Mouse (Mus musculus): Measurements from ENCODE around the gene Tomm40. TPM values are rescaled to one million over a fixed set of nuclear protein-coding genes. Genes with fewer than 3 reads are reported as not detected.

The Tomm40 gene
- polyA plus RNA-seq, 1 experiment from 2014 or later, result 142 TPM

DNA sequence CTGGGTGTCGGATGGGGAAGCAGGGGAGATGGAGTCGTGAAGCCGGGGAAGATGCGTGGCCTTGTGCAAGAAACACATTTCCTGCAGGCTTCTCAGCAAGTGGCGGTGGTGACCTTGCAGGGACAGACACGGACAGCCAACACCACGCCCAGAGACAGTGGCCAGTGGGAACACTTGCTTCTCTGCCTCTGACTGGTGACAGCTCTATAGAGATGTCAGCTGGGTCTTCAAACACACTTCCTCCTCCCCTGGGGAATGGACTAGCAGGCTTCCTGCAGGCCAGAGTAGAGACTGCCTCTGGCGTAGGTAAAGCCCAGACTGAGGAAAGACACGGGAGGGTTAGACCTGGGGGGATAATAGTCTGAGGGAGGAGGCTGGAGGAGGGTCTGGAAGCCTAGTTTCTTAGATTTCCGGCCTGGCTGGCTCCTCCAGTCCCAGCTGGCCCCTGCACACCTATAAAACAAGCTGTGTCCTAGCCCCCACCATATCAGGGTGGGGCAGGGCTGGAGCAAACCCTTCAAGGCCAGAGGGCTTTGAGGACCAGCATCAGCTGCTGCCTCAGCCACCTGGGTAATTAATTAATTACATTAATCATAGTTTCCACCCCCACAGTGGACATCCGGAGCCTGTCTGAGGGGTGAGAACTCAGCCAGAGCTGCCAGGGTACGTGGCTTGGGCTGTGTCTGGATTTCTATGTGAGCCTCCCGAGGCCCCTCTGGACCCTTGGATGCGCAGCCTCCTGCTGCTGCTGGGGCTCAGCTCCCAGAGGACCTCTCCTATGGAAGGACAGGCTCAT lies 29.6 kb upstream of the Tomm40 start:
- CTCF ChIA-PET, result interaction anchor here (1.2 kb wide), 1 partner anchor 76 kb away, joined by 3 read pairs; no protein-coding TSS in a partner anchor
- in situ Hi-C loops (cut with MboI; ENCODE audit: low pct_unique_long_range_greater_than_20kb), result no loop called here
- no peak for ATAC-seq
- DNase-seq (ENCODE audit: low read depth, low spot score), result no peak
- POLR2A ChIA-PET, result no interaction called here
- TF ChIP-seq CTCF (IDR thresholded peaks at IDR 0.05), result no peak
- no peaks in the 10 kb centered on the region for H3K27me3 ChIP-seq

- no peaks in the 10 kb centered on the region for H3K27me3 ChIP-seq
- ChIA-PET POLR2A (interaction anchor here (1.2 kb wide), 1 partner anchor 28 kb away, joined by 3 read pairs; no protein-coding TSS in a partner anchor), CTCF (interaction anchor here (0.9 kb wide), 1 partner anchor 75 kb away, joined by 3 read pairs; no protein-coding TSS in a partner anchor)
- no peak for TF ChIP-seq CTCF (IDR thresholded peaks at IDR 0.05)
- DNase-seq (ENCODE audit: low read depth, low spot score) (no peak), ATAC-seq (no peak)
- in situ Hi-C loops (cut with MboI; ENCODE audit: low pct_unique_long_range_greater_than_20kb), result no loop called here
Measured at GRCm38 (mm10) chr7:19743791-19744190, 28.6 kb upstream of the Tomm40 start.

GRCm38 (mm10) chr7:19742468-19742867 lies 27.2 kb upstream of the Tomm40 start:
- in situ Hi-C loops (cut with MboI; ENCODE audit: low pct_unique_long_range_greater_than_20kb), result no loop called here
- POLR2A ChIA-PET, result interaction anchor here (0.7 to 1.2 kb wide), 2 partner anchors 26 to 61 kb away, joined by 3 read pairs; no protein-coding TSS in a partner anchor
- TF ChIP-seq CTCF (IDR thresholded peaks at IDR 0.05), result no peak
- H3K27me3 ChIP-seq, result no peaks in the 10 kb centered on the region
- ATAC-seq (no peak), DNase-seq (ENCODE audit: low read depth, low spot score) (no peak)
- CTCF ChIA-PET, result no interaction called here

GRCm38 (mm10) chr7:19741329-19742031 lies 26.2 kb upstream of the Tomm40 start:
- in situ Hi-C loops (cut with MboI; ENCODE audit: low pct_unique_long_range_greater_than_20kb), result no loop called here
- DNase-seq (ENCODE audit: low read depth, low spot score), result no peak
- TF ChIP-seq CTCF (IDR thresholded peaks at IDR 0.05), result no peak
- H3K27me3 ChIP-seq, result no peaks in the 10 kb centered on the region
- ChIA-PET POLR2A (no interaction called here), CTCF (interaction anchor here (1.9 kb wide), 1 partner anchor 72 kb away, joined by 5 read pairs; no protein-coding TSS in a partner anchor)
- no peak for ATAC-seq

GRCm38 (mm10) chr7:19740269-19740668 lies 25.0 kb upstream of the Tomm40 start:
- no peak for TF ChIP-seq CTCF (IDR thresholded peaks at IDR 0.05)
- CTCF ChIA-PET, result interaction anchor here (0.8 to 1.9 kb wide), 4 partner anchors 9 to 71 kb away, joined by 3 to 5 read pairs (median 4); partner anchors contain the start of gene Tomm40
- POLR2A ChIA-PET, result interaction anchor here (1.0 kb wide), 1 partner anchor 10 kb away, joined by 3 read pairs; no protein-coding TSS in a partner anchor
- no peak for DNase-seq (ENCODE audit: low read depth, low spot score)
- no peak for ATAC-seq
- in situ Hi-C loops (cut with MboI; ENCODE audit: low pct_unique_long_range_greater_than_20kb), result no loop called here
- H3K27me3 ChIP-seq, result no peaks in the 10 kb centered on the region

- ATAC-seq, result no peak
- in situ Hi-C loops (cut with MboI; ENCODE audit: low pct_unique_long_range_greater_than_20kb), result no loop called here
- no peaks in the 10 kb centered on the region for H3K27me3 ChIP-seq
- ChIA-PET POLR2A (no interaction called here), CTCF (interaction anchor here (1.0 to 1.3 kb wide), 2 partner anchors 11 to 15 kb away, joined by 3 read pairs; no protein-coding TSS in a partner anchor)
- no peak for TF ChIP-seq CTCF (IDR thresholded peaks at IDR 0.05)
- DNase-seq (ENCODE audit: low read depth, low spot score), result no peak
Measured at GRCm38 (mm10) chr7:19738771-19739170, 23.5 kb upstream of the Tomm40 start.

GRCm38 (mm10) chr7:19736389-19737057 lies 21.3 kb upstream of the Tomm40 start:
- ATAC-seq (no peak), DNase-seq (ENCODE audit: low read depth, low spot score) (no peak)
- POLR2A ChIA-PET, result no interaction called here
- H3K27me3 ChIP-seq, result no peaks in the 10 kb centered on the region
- TF ChIP-seq CTCF (IDR thresholded peaks at IDR 0.05), result no peak
- CTCF ChIA-PET, result no interaction called here
- in situ Hi-C loops (cut with MboI; ENCODE audit: low pct_unique_long_range_greater_than_20kb), result no loop called here

DNA sequence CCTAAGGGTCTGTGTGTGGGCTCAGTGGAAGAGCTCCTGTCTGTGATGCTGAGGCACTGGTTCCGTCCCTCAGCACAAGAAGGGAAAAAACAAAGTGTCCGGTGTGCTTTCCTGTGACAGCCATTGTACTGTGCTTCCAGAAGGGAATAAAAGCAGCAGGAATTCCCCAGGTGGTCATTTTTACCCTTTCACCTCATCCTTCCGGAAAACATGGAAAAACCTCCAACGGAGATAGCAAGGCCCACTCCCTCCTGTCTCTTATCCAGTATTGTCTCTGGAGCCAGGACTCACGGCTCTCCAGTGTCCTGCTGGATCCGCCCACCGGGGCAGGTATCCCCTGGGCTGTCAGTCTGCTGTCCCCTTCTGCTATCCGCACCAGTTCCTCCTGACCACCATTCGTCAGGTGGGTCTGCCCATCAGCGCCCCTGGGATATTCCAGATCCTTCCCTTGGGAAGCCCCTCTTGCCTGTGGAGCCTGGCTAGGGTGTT lies 19.0 kb upstream of the Tomm40 start:
- in situ Hi-C loops (cut with MboI; ENCODE audit: low pct_unique_long_range_greater_than_20kb), result no loop called here
- POLR2A ChIA-PET, result no interaction called here
- no peak for TF ChIP-seq CTCF (IDR thresholded peaks at IDR 0.05)
- ATAC-seq, result no peak
- CTCF ChIA-PET, result no interaction called here
- no peak for DNase-seq (ENCODE audit: low read depth, low spot score)
- H3K27me3 ChIP-seq, result no peaks in the 10 kb centered on the region

DNA sequence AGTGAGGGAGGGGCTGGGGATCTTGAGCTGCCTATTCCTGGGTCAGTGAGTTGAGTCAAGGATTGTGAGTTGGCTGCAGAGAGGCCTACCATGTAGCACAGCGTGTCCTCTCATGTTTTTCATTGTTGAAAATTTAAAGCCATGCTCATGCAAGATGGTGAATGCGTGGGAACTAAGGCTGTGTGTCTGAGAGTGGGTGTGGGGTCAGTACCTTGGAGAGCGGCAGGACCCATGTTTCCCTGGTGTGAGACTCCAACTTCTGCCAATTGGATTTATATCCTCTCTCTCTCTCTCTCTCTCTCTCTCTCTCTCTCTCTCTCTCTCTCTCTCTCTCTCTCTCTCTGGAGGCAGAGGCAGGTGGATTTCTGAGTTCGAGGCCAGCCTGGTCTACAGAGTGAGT lies 11.3 kb upstream of the Tomm40 start:
- ChIA-PET CTCF (no interaction called here), POLR2A (no interaction called here)
- ATAC-seq, result no peak
- no peak for TF ChIP-seq CTCF (IDR thresholded peaks at IDR 0.05)
- H3K27me3 ChIP-seq, result no peaks in the 10 kb centered on the region
- in situ Hi-C loops (cut with MboI; ENCODE audit: low pct_unique_long_range_greater_than_20kb), result no loop called here
- no peak for DNase-seq (ENCODE audit: low read depth, low spot score)

- CTCF ChIA-PET, result interaction anchor here (1.4 kb wide), 1 partner anchor 15 kb away, joined by 3 read pairs; no protein-coding TSS in a partner anchor
Measured at GRCm38 (mm10) chr7:19724167-19724566, 8.9 kb upstream of the Tomm40 start.

More at GRCm38 (mm10) chr7:19724167-19724566, 8.9 kb upstream of the Tomm40 start:
- POLR2A ChIA-PET, result no interaction called here
- in situ Hi-C loops (cut with MboI; ENCODE audit: low pct_unique_long_range_greater_than_20kb), result no loop called here
- no peak for DNase-seq (ENCODE audit: low read depth, low spot score)
- no peak for TF ChIP-seq CTCF (IDR thresholded peaks at IDR 0.05)
- H3K27me3 ChIP-seq, result no peaks in the 10 kb centered on the region
- ATAC-seq, result no peak

Data from Patski (cell line).